In the genomic region with DNA sequence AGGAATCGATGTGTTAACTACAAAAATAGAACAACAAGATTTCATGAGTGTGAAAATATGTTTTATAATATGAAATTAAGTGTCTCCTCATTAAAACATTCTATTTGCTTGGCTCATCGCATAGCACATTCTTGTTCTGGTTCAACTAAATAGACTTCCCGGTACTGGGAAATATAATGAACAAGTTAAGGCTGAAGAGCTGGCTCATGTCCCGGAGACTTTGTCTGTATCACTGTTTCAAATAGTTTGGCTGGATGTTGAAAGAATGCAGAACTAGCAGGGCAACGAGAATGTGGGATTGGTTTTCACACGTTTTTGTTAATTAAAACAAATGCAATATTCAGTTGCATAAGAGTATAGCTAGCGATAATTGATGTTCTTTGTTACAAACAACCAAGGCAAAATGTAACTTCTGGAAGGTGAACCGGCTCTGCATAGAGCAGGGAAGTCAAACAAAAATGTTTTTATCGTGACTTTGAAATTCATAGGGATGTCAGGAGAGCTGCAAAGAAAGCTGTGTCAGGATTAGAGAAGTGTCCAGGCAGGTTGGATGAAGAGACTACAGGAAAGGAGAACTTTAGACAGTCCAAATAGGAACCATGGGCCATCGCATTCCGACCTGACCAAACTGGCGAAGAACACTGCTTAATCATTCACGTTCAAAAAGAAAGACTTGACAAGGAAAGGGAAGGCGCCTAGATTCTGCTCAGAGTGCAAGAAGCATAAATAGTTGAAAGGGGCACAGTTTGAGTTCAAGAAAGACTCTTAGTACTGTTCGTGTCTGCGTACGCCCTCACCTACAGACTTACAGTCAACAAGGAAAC, we compare ENCODE assay signal across 9 mouse cellular contexts. TPM values are rescaled to one million over a fixed set of nuclear protein-coding genes. Genes with fewer than 3 reads are reported as not detected.
DNase-seq lines count a peak whose midpoint lies in the region; ATAC-seq lines count a peak whose summit lies in the region.
"Had no signal": no experiment of that assay in that cellular context is flagged by ENCODE, and none has a peak within 500 bp of the region (broad histone marks: within the 10 kb centered on the region; RNA-seq: fewer than 3 reads in every experiment).

No protein-coding gene starts in this region.

- no peak overlapping the region for H3K4me2 ChIP-seq in lung, embryonic 16.5 days (ENCODE audit: low read depth, low read length)
- H3K4me2 ChIP-seq: liver, embryonic 15.5 days had no signal

- no peaks in the 10 kb centered on the region for H3K9me3 ChIP-seq in heart, embryonic 10.5 days
- no peaks in the 10 kb centered on the region for H3K9me3 ChIP-seq in lung, embryonic 16.5 days (ENCODE audit: control insufficient read depth, low read length)
- H3K9me3 ChIP-seq: liver, embryonic 15.5 days had no signal

- ATAC-seq in lung, embryonic 16.5 days (ENCODE audit: low read depth), result peak; percentile 68; the same call in 1 of the 2 replicates
- ATAC-seq in CD4-positive, CD25-positive, alpha-beta regulatory T cell, adult 4 months, result no peak

- H3K4me1 ChIP-seq in heart, embryonic 10.5 days, result no peaks in the 10 kb centered on the region
- no peaks in the 10 kb centered on the region for H3K4me1 ChIP-seq in lung, embryonic 16.5 days (replicated peaks; ENCODE audit: control insufficient read depth, insufficient read depth, low read length)
- H3K4me1 ChIP-seq: liver, embryonic 15.5 days had no signal

- H3K27ac ChIP-seq in heart, embryonic 10.5 days, result no peak overlapping the region
- H3K27ac ChIP-seq in lung, embryonic 16.5 days (ENCODE audit: low read length), result peak overlapping the region; percentile 29; the same call in 1 of the 2 replicates
- H3K27ac ChIP-seq: liver, embryonic 15.5 days had no signal

- H3K27me3 ChIP-seq in heart, embryonic 10.5 days (ENCODE audit: insufficient read depth, poor library complexity, severe bottlenecking), result no peaks in the 10 kb centered on the region
- no peaks in the 10 kb centered on the region for H3K27me3 ChIP-seq in lung, embryonic 16.5 days (ENCODE audit: control insufficient read depth, insufficient read depth, low read depth, low read length)
- H3K27me3 ChIP-seq: liver, embryonic 15.5 days had no signal

- no peaks in the 10 kb centered on the region; the same call in 1 of the 2 replicates for H3K36me3 ChIP-seq in heart, embryonic 10.5 days
- H3K36me3 ChIP-seq in lung, embryonic 16.5 days (ENCODE audit: control insufficient read depth, insufficient read depth, low read length), result no peaks in the 10 kb centered on the region
- H3K36me3 ChIP-seq: liver, embryonic 15.5 days had no signal

- WGBS in heart, embryonic 10.5 days, result 82% methylated on average over 17 of the region's 17 CpGs
- WGBS in lung, embryonic 16.5 days, result 60% methylated on average over 17 of the region's 17 CpGs

- H3K9ac ChIP-seq in lung, embryonic 16.5 days (ENCODE audit: low read length), result no peak overlapping the region
- H3K9ac ChIP-seq: liver, embryonic 15.5 days had no signal

- H3K4me3 ChIP-seq in heart, embryonic 10.5 days, result no peak overlapping the region
- no peak overlapping the region for H3K4me3 ChIP-seq in lung, embryonic 16.5 days (ENCODE audit: low read length)
- H3K4me3 ChIP-seq: liver, embryonic 15.5 days had no signal

- DNase-seq in heart, adult 18-20 months, result peak; percentile 32 to 42
- no peak for DNase-seq in heart, embryonic 10.5 days (ENCODE audit: low spot score)
- no peak for DNase-seq in lung, postnatal 25 days (ENCODE audit: low spot score)
- DNase-seq in heart, postnatal 4 days, result peak; percentile 62
- DNase-seq in lung, postnatal 4 days, result peak; percentile 26 to 28
- DNase-seq in cerebellum, postnatal 4 days (ENCODE audit: low spot score in 2 of 2), result no peak

RNA-seq across cellular contexts. Expression of gene Pelo, which starts 58.6 kb away (rescaled TPM):
- total RNA-seq in heart, adult 18-20 months (2021), result 10 to 100 TPM; 16.3 to 18.5 TPM
- 9.1 and 9.5 TPM in 2 replicates for polyA plus RNA-seq in heart, embryonic 10.5 days (2016; fragmentation: Nextera tagmentation; extraction: Ambion mirVana)
- polyA plus RNA-seq in lung, embryonic 16.5 days (2015; fragmentation: Nextera tagmentation; extraction: Ambion mirVana), result 4.4 and 5.0 TPM in 2 replicates
- total RNA-seq in heart, postnatal 4 days (2021), result 10 to 100 TPM; 34.5 to 37.0 TPM
- polyA plus RNA-seq in CD4-positive, CD25-positive, alpha-beta regulatory T cell, adult 4 months (2017; shearing (Covaris generic)), result 1 to 10 TPM; 1.3 to 4.1 TPM

Comparison
In these comparisons a context has a peak if more than half of its experiments do, and no peak if none do; other contexts are left out.
1. DNase-seq: peak in heart, adult 18-20 months (2 of 2), heart, postnatal 4 days (single experiment) and lung, postnatal 4 days (2 of 2); none in heart, embryonic 10.5 days (single experiment), lung, postnatal 25 days (single experiment) and cerebellum, postnatal 4 days (0 of 2).